Mouse (Mus musculus) forelimb bud, embryonic 11.5 days (tissue): ENCODE data around the gene Wt1.

Experiments used
- DNase-seq: peaks from one replicate; pipeline ENCODE4 v3.0.0-alpha.2; 2012; ENCODE audit warnings: low read depth, low spot score

The Wt1 gene

DNA sequence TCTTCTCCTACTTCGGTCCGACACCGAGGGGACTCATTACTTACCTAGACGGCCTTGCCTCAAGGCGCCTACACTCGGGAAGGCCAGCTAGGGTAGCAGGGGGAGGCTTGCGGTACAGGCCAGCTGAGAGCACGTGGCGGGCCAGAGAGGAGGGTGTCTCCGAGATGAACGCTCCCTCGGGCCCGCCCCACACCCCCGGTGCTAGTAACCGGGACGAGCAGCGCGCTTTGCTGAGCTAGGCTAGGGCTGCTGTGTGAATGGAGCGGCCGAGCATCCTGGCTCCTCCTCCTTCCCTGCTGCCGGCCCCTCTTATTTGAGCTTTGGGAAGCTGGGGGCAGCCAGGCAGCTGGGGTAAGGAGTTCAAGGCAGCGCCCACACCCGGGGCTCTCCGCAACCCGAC is at the start of gene Wt1:
Gene Wt1, plus strand, starts transcription at position 251 of the 400 bp plus-strand sequence.
- no peak for DNase-seq

GRCm38 (mm10) chr2:105077151-105077550 is 49.2 kb upstream of the Wt1 start:
- DNase-seq, result no peak

DNA sequence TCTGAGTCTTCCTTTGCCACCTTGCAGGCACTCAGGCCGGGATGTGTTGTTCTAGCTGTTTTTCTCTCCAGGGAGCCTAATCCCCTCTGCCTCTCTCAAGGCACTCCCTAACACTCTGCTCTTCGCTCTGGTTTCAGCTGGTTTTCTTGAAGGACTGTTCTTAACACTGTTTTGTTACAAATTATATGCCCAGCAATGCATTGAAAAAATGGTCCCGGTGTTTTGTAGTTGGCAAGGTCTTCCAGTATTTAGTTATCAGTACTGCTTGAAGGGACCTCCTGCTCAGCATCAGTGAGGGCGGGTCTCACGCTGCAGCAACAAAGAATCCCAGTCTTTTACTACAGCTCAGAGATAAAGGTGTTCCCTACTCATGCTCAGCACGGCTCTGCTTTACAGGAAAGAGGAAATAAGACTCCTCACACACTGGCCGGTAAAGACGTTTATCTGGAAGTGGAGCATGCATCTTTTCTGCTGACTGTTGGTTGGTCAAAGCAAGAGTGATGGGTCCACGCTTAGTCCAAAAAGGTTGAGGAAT is 44.0 kb upstream of the Wt1 start:
- DNase-seq, result no peak

GRCm38 (mm10) chr2:105084035-105084434 is 42.3 kb upstream of the Wt1 start:
- no peak for DNase-seq

DNA sequence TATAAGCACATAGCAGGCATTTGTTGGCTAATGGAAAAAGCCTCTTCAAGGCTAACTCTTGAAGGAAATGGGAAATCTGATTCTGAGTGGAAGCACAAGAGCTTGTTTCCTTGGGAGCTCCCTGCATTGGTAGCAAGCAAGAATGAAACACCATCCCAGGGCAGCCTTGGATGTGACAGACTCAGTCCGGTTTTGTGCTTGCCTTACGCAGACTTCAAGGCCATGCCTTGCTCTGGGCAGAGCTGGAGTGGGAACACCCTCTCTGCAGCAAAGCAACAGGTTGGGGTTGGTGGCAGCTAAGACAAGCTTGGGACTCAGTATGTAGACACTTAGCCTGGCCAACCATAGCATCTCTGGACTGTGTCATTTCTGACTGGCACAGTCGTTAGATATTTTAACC is 40.2 kb upstream of the Wt1 start:
- DNase-seq, result no peak

- DNase-seq, result no peak
Measured at GRCm38 (mm10) chr2:105088005-105088404, 38.3 kb upstream of the Wt1 start.

- no peak for DNase-seq
Measured at GRCm38 (mm10) chr2:105089083-105089482, 37.2 kb upstream of the Wt1 start.

- DNase-seq, result no peak
Measured at GRCm38 (mm10) chr2:105089581-105090508, 36.5 kb upstream of the Wt1 start.

DNA sequence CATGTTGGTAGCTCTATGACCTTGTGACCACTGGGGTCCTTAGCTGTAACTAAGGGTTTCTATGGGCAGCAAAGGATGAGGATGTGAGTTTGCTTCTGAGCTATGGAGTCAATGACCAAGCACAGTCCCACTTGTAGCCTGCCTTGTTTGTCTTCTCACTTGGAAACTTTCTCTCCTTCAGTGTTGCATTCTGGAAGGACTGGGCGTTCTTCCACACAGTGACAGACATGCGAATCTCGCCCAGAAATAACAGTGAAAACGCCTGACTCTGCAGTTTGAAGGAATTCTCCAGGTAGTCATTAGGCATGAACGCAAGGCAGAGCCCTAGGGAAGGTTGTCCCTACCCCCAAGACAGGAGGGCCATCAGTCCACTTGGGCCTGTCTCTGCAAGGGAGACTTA is 35.3 kb upstream of the Wt1 start:
- DNase-seq, result no peak

- no peak for DNase-seq
Measured at GRCm38 (mm10) chr2:105091718-105092117, 34.6 kb upstream of the Wt1 start, which contains the start of gene Gm11060. Gene Gm11060, plus strand, starts transcription at chr2:105092018.

DNA sequence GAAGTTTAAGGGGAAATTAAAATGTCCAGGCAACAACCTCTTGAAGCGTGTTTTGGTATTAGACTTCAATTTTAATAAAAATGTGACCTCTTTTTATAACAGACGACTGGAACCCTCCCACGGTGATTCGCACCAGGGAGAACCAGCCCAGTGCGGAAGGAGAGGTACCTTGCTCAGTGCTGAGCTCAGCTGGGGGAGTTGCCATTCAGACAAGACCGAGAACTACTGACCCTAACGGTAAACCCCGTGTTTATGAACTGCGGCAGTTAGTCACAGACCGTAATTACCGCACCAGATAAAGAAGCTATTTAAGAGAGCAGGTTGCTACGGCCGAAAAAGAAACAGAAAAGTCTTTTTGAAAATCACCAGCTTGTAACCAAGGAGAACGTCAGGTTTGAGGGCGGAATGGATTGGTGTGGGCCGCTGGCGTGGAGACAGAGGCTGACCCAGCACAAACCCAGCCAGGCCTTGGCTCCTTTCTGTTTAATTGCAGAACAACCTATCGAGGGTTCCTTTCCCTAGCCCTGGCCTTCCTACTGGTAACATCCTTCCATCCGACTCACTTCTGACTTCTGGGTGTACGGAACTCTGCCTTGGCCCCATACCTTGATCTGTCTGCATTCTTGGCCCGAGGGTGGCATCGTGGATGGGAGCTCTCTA is 28.9 kb upstream of the Wt1 start:
- DNase-seq, result no peak

DNA sequence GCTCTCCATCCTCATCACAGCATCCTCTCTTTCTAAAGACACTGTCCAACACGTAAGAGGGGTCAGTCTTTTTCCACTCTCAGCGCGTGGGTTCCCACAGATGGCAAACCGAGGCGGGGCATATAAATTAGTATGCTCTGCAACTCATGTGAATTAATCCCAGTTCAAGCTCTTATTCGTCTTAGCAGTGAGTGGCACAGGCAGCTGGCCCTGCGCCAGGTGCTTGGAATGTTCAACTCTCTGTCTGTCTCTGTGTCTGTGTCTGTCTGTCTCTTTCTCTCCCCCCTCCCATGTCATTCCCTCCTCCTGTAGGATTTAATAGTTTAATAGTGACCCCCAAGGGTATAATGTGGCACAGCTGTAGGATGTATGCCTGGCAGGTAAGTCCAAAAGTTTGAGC is 26.9 kb upstream of the Wt1 start:
- DNase-seq, result no peak

- DNase-seq, result no peak
Measured at GRCm38 (mm10) chr2:105100541-105100940, 25.8 kb upstream of the Wt1 start.

- DNase-seq, result no peak
Measured at GRCm38 (mm10) chr2:105108703-105109158, 17.6 kb upstream of the Wt1 start.

- no peak for DNase-seq
Measured at GRCm38 (mm10) chr2:105114074-105114473, 12.3 kb upstream of the Wt1 start.

- DNase-seq, result no peak
Measured at GRCm38 (mm10) chr2:105117669-105118068, 8.7 kb upstream of the Wt1 start.

DNA sequence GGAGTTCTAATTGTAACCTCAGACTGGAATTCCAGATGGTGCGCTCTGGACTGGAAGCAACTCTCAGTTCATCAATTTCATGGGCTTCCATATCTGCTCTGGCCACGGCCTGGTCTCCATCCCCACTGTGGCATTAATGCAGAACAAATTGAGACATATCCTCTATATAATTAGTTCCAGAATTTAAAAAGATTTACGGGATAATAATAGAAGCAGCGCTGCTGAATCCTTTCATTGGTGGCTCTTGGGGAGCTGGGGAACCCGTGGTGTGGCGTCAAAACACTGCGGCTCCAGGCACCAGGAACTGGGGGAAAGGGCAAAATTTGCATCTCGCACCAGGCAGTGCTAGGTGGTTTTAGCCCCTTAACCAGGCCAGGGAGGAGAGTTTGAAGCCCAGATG is 4.1 kb upstream of the Wt1 start:
- DNase-seq, result no peak

- DNase-seq, result no peak
Measured at GRCm38 (mm10) chr2:105122886-105123285, 3.4 kb upstream of the Wt1 start.

DNA sequence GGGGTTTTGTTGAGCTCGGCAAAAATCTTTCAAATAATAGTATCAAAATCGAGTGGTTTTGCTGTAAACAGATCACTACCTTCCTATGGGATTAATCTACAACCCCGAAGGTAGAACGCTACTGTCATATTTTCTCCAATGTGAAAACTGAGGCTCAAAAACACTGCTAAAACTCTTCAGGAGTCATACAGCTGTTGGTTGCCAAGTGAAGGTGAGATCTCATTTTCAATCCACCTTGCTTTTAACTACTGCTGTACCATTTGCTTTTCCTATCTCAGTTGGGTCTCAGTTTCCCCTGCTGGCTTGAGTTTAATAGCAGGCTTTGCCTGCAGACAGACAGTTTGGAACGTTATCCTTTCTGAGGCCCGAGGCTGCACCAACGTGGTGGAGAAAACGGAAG is 2.9 kb upstream of the Wt1 start:
- DNase-seq, result no peak

DNA sequence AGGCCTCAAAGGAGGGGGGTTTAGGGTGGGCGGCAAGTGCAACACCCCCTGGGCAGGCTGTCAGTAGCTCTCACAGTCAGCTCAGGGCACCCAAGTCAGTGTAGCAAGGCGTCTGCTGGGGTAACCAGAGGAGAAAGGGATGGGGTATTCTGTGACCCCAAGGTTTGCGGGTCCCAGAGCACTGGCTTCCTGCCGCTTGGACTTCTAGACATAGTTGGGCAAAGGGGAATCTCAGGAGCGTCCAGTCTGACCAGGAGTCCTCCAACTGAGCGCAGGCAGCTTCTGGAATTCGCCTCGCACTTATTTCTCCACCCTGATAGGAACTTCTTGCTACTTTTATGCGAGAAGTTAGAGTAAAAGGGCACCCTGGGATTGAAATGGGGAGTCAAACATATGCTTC is 2.4 kb upstream of the Wt1 start:
- no peak for DNase-seq

DNA sequence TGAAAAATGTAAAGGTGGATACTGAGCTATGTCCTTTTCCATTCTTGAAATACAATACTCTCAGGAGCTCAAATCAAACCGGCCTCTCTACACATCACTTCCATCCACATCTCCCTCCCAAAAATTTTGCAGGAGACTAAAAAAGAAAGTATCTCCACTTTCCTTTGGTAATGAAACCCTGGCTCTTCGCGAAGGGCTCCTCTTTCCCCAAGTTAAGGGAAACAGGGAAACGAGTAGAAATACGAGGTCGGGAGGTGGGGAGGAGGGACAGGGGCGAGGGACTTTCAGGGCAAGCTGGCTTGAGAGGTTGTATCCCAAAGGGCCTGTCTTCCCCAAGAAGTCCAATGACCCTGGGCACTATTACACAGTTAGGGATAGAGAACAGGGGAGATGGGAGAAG is 1.9 kb upstream of the Wt1 start:
- DNase-seq, result no peak

- DNase-seq, result no peak
Measured at GRCm38 (mm10) chr2:105125205-105125604, 1.1 kb upstream of the Wt1 start.

DNA sequence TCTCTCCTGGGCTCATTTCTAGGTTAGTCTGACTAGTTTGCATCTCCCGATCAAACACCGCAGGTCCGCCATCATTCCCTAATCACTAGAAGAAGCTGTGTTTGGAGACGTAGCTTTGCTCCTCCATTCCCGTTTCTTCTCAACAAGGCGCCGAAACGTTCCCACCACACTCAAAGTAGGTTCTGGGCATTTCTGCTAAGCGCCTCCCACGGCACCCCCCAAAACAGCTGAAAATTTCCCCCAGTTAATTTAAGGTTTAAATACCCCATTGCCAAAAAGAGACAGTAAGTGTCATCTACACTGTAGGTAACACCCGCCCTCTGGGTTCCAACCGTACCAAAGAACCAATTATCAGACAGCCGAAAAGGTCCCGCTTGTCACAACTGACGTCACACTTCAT is 688 bp upstream of the Wt1 start:
- no peak for DNase-seq
